Mouse (Mus musculus) limb, embryonic 12.5 days (tissue): ENCODE data around the gene Pla2g4c. TPM values are rescaled to one million over a fixed set of nuclear protein-coding genes. Genes with fewer than 3 reads are reported as not detected.
"Not testable (repeated sequence)": the region's sequence is repeated elsewhere in the genome, so short reads cannot be mapped to it uniquely, and the experiment has no call there.

ENCODE experiments used
- ATAC-seq: fragments of 200-750 bp; cut with Nextera tagmentation; 2 replicates; pipeline ENCODE4 v1.8.0; 2017; ENCODE audit warnings: low read depth, moderate TSS enrichment; ENCODE audit not compliant: insufficient number of reproducible peaks, insufficient read depth, low FRiP score, low TSS enrichment
- H3K27ac ChIP-seq: fragments of 300-500 bp; sonication (generic); 2 replicates; pipeline ENCODE4 v1.5.1; 2016; ENCODE audit warnings: mild to moderate bottlenecking, moderate library complexity
- H3K27me3 ChIP-seq: fragments of 300-500 bp; sonication (generic); 2 replicates; pipeline ENCODE4 v1.6.1; 2016; ENCODE audit warnings: mild to moderate bottlenecking, moderate library complexity
- H3K36me3 ChIP-seq: fragments of 300-500 bp; sonication (generic); 2 replicates; pipeline ENCODE4 v1.6.1; 2016; ENCODE audit warnings: mild to moderate bottlenecking, moderate library complexity
- H3K4me1 ChIP-seq: fragments of 300-500 bp; sonication (generic); replicated peaks from 2 replicates; pipeline ENCODE4 v1.6.1; 2016
- H3K4me2 ChIP-seq: fragments of 300-500 bp; sonication (generic); 2 replicates; pipeline ENCODE4 v1.6.1; 2016; ENCODE audit warnings: mild to moderate bottlenecking, moderate library complexity
- H3K4me3 ChIP-seq: fragments of 300-500 bp; sonication (generic); replicated peaks from 2 replicates; pipeline ENCODE4 v1.5.1; 2016; ENCODE audit warnings: mild to moderate bottlenecking
- H3K9ac ChIP-seq: fragments of 300-500 bp; sonication (generic); replicated peaks from 2 replicates; pipeline ENCODE4 v1.6.1; 2016; ENCODE audit warnings: mild to moderate bottlenecking, moderate library complexity
- H3K9me3 ChIP-seq: fragments of 300-500 bp; sonication (generic); 2 replicates; pipeline ENCODE4 v1.6.1; 2016; ENCODE audit warnings: mild to moderate bottlenecking, moderate library complexity
- whole genome bisulfite sequencing: fragments of 180-500 bp; shearing (Covaris S2); methylation state at CpG from one replicate; pipeline ENCODE4 v1.1.7; 2016; 5-methylcytosine and 5-hydroxymethylcytosine counted together
- polyA plus RNA-seq: library from polyadenylated mRNA; unstranded; fragments of >200 nt; fragmentation: Nextera tagmentation; extraction: Ambion mirVana; gene quantifications from 2 replicates; pipeline ENCODE4 v1.2.1, GENCODE M21; 2016

Gene Pla2g4c
- polyA plus RNA-seq: 1.2 and 1.5 TPM in 2 replicates

DNA sequence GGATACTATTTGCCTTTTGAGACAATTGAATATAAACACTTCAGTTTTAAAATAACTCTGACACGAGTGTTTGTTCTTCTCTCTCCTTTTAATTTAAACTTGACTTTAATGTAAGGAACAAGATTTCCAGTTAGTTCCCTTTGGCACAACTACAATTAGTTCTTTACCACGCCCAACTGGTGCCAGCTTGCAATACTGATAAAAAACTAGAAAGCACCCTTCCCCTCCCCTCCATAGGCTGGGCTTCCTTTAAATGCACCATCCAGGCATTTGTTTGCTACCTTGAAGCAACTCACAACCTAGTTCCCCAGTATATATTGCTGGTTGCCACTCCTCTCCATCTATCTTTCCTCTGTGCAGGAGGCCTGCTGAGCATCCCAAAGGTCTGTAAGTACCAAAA, at the start of gene Pla2g4c:
Gene Pla2g4c (plus strand): TSS at position 340 of the 400 bp plus-strand sequence.
- Histone ChIP-seq H3K9me3 (no peaks in the 10 kb centered on the region), H3K27me3 (no peaks in the 10 kb centered on the region), H3K4me3 (no peak within 1 kb of the TSS), H3K4me1 (no peaks in the 10 kb centered on the region), H3K36me3 (no peaks in the 10 kb centered on the region), H3K27ac (no peak within 1 kb of the TSS), H3K9ac (no peak within 1 kb of the TSS), H3K4me2 (no peak within 1 kb of the TSS)
- ATAC-seq: no peak
- 89% methylated on average over 2 of the region's 2 CpGs for WGBS

DNA sequence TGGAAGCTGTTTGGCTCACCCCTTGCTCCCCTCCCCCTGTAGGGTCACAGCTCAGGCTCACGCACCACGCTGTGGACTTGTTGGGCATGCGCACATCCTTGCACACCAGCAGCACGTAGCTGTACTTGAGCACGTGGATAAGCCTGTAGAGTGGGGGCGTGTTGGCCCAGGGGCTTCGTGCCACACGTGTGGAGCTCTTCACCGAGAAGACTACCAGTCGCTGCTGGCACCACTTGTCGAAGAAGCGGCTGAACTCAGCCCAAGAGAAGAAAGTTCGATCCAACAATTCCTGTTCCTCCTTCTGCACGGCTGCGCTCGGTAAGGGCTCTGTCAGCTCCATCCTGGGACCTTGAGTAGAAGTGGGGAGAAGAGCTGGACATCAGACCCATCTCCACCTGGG, 47.4 kb upstream of the Pla2g4c start, which contains the start of gene Lig1:
Gene Lig1 (plus strand): TSS at position 203 of the 400 bp plus-strand sequence.
- WGBS: 97% methylated on average over 16 of the region's 16 CpGs
- no peak for ATAC-seq

DNA sequence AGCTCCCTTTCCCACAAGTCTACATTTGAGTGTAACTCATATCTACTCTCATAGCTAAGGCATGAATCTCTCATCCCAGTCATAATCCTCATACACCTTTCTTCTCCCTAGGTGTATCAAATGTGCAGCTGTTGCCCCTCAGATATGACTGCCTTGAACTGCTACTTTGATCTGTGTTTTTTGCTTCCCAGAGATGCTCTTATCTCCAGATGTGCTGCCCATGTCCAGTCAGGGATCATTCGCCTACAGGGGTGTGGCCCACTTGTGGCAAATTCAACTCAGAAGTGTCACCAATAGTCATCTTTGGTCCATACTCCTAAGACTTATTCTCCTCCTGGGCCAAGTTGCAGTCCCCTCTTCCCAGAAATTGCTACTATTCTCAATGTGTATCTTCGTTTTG, 46.6 kb upstream of the Pla2g4c start:
- H3K36me3 ChIP-seq: peaks cover 71% of the 10 kb centered on the region
- peak overlapping the region; percentile 65 for H3K9ac ChIP-seq
- no peaks in the 10 kb centered on the region for H3K4me1 ChIP-seq
- no peaks in the 10 kb centered on the region for H3K27me3 ChIP-seq
- H3K4me2 ChIP-seq: peak overlapping the region; percentile 60
- ATAC-seq: no peak
- no peak overlapping the region for H3K27ac ChIP-seq
- H3K9me3 ChIP-seq: peaks cover 8% of the 10 kb centered on the region; the same call in 1 of the 2 replicates
- 45% methylated on average over 2 of the region's 2 CpGs for WGBS
- H3K4me3 ChIP-seq: peak overlapping the region; percentile 60

More for the DNA sequence above, 47.4 kb upstream of the Pla2g4c start, which contains the start of gene Lig1:
- Histone ChIP-seq H3K9me3 (peaks cover 8% of the 10 kb centered on the region; the same call in 1 of the 2 replicates), H3K4me1 (no peaks in the 10 kb centered on the region), H3K4me3 (peak within 1 kb of the TSS; percentile 60), H3K27ac (peak within 1 kb of the TSS; percentile 87; the same call in 1 of the 2 replicates), H3K9ac (peak within 1 kb of the TSS; percentile 65), H3K4me2 (peak within 1 kb of the TSS; percentile 60), H3K27me3 (no peaks in the 10 kb centered on the region), H3K36me3 (peaks cover 66% of the 10 kb centered on the region)

DNA sequence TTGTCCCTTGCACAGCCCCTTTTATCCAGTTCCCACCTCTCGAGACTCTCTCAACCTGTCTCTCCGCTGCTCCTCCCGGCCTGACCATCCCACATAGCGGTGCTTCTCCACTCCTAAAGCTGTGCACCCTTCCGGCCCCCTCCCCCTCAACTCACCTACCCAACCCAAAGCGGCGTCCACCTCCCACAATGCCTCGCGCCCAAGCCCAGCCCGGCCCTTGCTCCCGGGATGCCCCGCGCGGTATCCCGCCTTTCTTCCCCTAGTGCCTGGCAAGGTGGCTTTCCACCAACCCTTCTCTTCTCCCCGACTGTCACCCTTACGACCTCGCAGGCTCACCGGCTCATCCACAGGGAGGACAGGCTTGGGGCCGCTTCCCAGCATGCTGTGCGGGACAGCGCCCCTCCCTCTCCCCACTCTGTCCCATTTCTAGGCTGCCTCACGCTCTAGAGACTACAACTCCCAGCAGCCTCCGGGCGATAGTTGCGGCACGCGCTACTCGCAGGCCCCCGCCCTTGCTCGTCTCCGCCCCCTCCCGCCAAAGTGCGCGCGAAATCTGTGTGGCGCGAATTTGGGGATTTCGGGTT, 46.1 kb upstream of the Pla2g4c start, which contains the start of gene Zswim9:
Gene Zswim9 (minus strand): TSS at position 414 of the 584 bp plus-strand sequence.
- Histone ChIP-seq H3K4me1 (no peaks in the 10 kb centered on the region), H3K9ac (peak within 1 kb of the TSS; percentile 65), H3K27ac (peak within 1 kb of the TSS; percentile 87), H3K9me3 (peaks cover 8% of the 10 kb centered on the region; the same call in 1 of the 2 replicates), H3K4me2 (peak within 1 kb of the TSS; percentile 60), H3K36me3 (peaks cover 70% of the 10 kb centered on the region), H3K27me3 (no peaks in the 10 kb centered on the region), H3K4me3 (peak within 1 kb of the TSS; percentile 60)
- peak; percentile 99 for ATAC-seq
- WGBS: under 1% methylated on average over 39 of the region's 39 CpGs

DNA sequence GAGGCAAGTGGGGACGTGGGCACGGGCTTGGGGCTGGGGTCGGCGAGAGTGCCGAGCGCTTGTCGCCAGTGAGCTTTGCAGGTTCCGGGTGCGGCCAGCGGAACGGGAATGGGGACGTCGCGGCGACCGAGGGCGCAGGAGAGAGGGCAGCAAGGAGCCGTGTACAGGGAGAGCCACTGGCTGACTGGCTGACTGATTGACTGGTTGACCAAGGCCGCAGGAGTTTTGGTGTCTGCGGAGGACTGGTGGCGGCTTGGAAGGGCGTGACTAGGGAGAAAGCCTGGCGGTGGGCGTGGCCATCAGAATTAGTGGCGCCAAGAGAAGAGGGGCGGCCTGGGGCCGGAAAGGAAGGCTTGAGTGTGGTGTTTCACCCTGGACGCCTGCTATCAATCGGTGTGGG, 45.5 kb upstream of the Pla2g4c start:
- not testable (repeated sequence) for H3K27me3 ChIP-seq, H3K9me3 ChIP-seq, H3K27ac ChIP-seq, H3K4me1 ChIP-seq
- Histone ChIP-seq H3K36me3 (peaks cover 69% of the 10 kb centered on the region), H3K4me3 (peak overlapping the region; percentile 60), H3K9ac (peak overlapping the region; percentile 65; the same call in 1 of the 2 replicates), H3K4me2 (peak overlapping the region; percentile 60)
- under 1% methylated on average over 20 of the region's 29 CpGs for WGBS
- ATAC-seq: peak; percentile 55

DNA sequence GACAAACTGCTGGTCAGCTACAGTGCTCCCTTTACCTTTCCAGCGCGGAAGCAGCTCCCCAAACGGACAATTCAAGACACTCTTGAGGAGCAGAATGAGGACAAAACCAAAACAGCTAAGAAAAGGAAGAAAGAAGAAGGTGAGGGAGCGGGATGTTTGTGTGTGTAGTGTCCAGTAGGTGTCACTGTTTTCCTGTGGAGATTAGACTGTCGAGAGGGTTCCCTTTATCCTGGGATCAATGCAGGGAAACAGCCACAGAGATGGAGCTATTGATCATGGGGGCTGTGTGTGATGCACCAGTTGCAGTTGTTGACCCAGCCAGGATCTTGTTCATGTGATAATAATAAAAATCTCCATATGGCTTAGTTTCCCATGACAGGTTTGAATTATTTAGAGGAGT, 35.8 kb upstream of the Pla2g4c start:
- Histone ChIP-seq H3K36me3 (peaks cover 97% of the 10 kb centered on the region), H3K4me3 (no peak overlapping the region), H3K27ac (no peak overlapping the region), H3K4me2 (no peak overlapping the region), H3K9me3 (no peaks in the 10 kb centered on the region), H3K4me1 (no peaks in the 10 kb centered on the region), H3K9ac (no peak overlapping the region), H3K27me3 (no peaks in the 10 kb centered on the region)
- ATAC-seq: no peak
- 50% methylated on average over 5 of the region's 5 CpGs for WGBS

DNA sequence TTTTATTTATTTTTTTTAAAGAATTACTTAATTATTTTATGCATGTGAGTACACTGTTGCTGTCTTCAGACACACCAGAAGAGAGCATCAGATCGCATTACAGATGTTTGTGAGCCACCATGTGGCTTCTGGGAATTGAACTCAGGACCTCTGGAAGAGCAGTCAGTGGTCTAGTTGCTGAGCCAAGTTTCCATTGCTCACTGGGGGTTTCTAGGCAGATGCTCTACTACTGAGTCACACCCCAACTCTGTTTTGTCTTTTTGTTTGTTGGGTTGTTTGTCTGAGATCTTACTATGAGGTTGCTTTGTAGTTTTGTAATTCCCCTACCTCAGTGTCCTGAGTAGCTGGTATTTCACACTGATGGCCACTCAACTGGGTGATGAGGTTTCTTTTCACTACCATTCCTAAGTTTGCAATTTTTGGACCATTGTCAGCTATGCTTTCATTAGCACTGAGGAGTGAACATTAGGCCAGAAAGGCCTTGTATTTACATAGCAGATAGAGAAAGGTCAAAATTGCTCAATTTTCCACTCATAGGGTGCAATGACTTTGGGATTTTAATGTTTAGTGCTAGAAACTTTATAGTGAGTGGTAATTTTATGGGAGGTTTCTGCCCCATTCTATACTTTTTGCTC, 34.3 kb upstream of the Pla2g4c start:
- no peak overlapping the region for H3K4me2 ChIP-seq
- no peaks in the 10 kb centered on the region for H3K9me3 ChIP-seq
- H3K4me1 ChIP-seq: no peaks in the 10 kb centered on the region
- peaks cover 97% of the 10 kb centered on the region for H3K36me3 ChIP-seq
- 90% methylated on average over 1 of the region's 1 CpGs for WGBS
- H3K27me3 ChIP-seq: no peaks in the 10 kb centered on the region
- H3K9ac ChIP-seq: no peak overlapping the region
- no peak overlapping the region for H3K27ac ChIP-seq
- no peak for ATAC-seq
- no peak overlapping the region for H3K4me3 ChIP-seq

DNA sequence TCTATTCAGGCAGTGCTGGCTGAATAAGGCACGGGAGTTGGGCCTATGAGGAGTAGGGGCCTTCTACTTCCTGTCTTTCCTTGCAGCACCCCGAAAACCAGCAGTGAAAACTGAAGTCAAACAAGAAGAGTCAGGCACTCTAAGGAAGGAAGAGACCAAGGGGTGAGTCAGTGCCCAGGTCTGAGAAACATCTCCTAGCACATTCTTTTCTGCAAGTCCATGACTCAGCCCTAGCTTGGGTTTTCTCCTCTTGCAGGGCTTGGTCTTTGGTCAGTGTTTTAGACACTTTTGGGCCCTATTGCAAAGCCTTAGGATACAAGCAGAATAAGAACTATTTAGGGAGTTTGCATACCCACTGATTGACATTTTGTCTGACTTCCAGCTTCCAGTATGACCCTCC, 33.1 kb upstream of the Pla2g4c start:
- no peak overlapping the region for H3K27ac ChIP-seq
- no peak overlapping the region for H3K4me3 ChIP-seq
- no peaks in the 10 kb centered on the region for H3K27me3 ChIP-seq
- 87% methylated on average over 2 of the region's 2 CpGs for WGBS
- H3K36me3 ChIP-seq: peaks cover 98% of the 10 kb centered on the region
- H3K4me1 ChIP-seq: no peaks in the 10 kb centered on the region
- H3K4me2 ChIP-seq: no peak overlapping the region
- no peak overlapping the region for H3K9ac ChIP-seq
- H3K9me3 ChIP-seq: no peaks in the 10 kb centered on the region
- no peak for ATAC-seq

DNA sequence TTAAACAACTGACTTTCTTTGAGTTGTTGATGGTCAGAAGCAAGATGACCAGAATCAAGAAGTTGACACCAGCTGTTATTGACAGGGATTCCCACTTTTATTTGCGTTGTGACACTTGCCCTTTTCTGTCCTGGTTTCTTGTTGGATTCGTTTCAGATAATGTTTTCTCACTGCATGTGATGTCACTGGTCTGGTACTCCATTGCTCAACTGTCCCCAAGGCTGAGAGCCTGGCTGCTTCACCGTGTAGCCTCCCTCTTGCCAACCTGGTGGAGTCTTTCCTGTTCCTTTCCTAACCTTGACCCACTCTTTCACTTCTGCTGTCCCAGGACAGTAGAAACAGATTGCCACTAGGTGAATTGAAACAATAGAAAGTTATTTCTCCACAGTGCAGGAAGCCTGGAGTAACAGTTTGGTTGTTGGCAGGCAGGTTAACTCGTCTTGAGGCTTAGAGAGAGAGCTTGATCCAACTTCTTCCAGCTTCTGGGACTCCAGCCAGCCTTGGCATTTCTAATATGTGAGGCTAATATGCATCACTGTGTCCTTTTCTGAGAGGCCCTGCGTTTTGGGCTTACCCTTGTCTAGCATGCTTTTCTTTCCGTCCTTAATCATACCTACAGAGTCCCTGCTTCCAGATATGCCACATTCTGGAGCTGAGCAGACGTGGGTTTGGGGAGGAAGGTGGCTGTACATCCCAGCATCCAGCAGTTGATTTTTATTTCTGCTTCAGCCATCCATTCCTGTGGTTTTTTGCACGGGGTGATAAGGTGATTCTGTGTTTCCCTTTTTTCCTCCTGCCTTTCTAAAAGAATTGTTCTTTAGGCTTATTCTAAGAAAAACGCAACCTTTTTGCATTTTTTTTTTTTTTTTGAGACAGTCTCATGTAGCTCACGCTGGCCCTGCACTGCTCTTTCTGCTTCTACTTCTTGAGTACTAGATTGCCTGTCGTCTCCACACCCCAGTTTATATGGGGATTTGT, 30.3 kb upstream of the Pla2g4c start:
- H3K4me2 ChIP-seq: no peak overlapping the region
- peaks cover 99% of the 10 kb centered on the region for H3K36me3 ChIP-seq
- H3K9ac ChIP-seq: no peak overlapping the region
- no peak overlapping the region for H3K4me3 ChIP-seq
- no peaks in the 10 kb centered on the region for H3K27me3 ChIP-seq
- H3K27ac ChIP-seq: no peak overlapping the region
- no peak for ATAC-seq
- H3K4me1 ChIP-seq: no peaks in the 10 kb centered on the region
- 89% methylated on average over 11 of the region's 11 CpGs for WGBS
- no peaks in the 10 kb centered on the region for H3K9me3 ChIP-seq

DNA sequence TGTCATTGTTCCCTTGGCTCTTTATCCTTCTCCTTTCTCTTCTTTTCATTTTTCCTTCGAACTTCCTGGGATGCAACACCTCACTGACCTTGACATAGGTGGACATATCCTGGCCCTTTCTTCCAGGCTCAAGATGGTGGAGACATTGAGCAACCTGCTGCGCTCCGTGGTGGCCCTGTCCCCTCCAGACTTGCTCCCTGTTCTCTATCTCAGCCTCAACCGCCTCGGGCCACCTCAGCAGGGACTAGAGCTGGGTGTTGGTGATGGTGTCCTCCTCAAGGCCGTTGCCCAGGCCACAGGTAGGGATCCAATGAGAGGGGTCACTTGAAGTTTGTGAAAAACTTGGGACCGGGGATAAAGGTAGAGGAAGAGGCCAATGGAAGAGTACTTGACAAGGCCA, 29.2 kb upstream of the Pla2g4c start:
- H3K36me3 ChIP-seq: peaks cover 99% of the 10 kb centered on the region
- WGBS: 92% methylated on average over 7 of the region's 7 CpGs
- no peaks in the 10 kb centered on the region for H3K9me3 ChIP-seq

DNA sequence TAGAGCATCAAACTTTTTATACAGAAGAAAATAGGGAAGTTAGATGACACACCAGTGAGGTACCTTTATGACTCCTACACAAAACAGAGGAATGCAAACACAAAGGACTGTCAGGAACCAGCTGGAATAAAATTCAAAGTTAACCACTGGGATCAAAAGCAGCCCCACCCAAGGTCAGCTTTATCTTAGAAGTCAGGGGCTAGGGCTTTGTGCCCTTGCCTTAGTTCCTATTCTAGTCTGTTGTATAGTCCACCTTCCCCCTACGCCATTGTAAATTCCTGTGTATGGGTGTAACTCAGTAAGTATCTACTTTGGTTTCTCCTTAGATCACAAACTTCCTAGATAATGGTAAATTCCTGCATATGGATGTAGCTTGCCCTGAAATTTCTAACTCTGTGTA, 26.8 kb upstream of the Pla2g4c start:
- Histone ChIP-seq H3K27ac (no peak overlapping the region), H3K9me3 (no peaks in the 10 kb centered on the region), H3K4me1 (no peaks in the 10 kb centered on the region), H3K36me3 (peaks cover 100% of the 10 kb centered on the region), H3K27me3 (no peaks in the 10 kb centered on the region), H3K9ac (no peak overlapping the region), H3K4me3 (no peak overlapping the region), H3K4me2 (no peak overlapping the region)
- WGBS: 88% methylated on average over 1 of the region's 1 CpGs
- ATAC-seq: no peak

More for the DNA sequence above, 29.2 kb upstream of the Pla2g4c start:
- Histone ChIP-seq H3K4me3 (no peak overlapping the region), H3K27ac (no peak overlapping the region), H3K4me1 (no peaks in the 10 kb centered on the region), H3K4me2 (no peak overlapping the region), H3K27me3 (no peaks in the 10 kb centered on the region), H3K9ac (no peak overlapping the region)
- ATAC-seq: no peak
